Mouse (Mus musculus) liver, adult 2 months (tissue): ENCODE results near the gene Xcr1. TPM values are rescaled to one million over a fixed set of nuclear protein-coding genes. Genes with fewer than 3 reads are reported as not detected.

Experiments used
- DNase-seq: peaks from one replicate; pipeline ENCODE4 v3.0.0-alpha.2; 2011; ENCODE audit warnings: low read depth, low spot score; ENCODE audit errors: extremely low read depth
- H3K27ac ChIP-seq: fragments of 200-500 bp; replicated peaks from 2 replicates; pipeline ENCODE4 v1.5.1; 2012; ENCODE audit warnings: low read depth, mild to moderate bottlenecking, control low read depth, inconsistent platforms, low read length; ENCODE audit not compliant: insufficient read depth
- H3K27me3 ChIP-seq: fragments of 200-500 bp; 2 replicates; pipeline ENCODE4 v1.6.1; 2012; ENCODE audit warnings: mild to moderate bottlenecking, moderate library complexity, low read length, inconsistent platforms; ENCODE audit not compliant: control insufficient read depth, insufficient read depth
- H3K36me3 ChIP-seq: fragments of 200-500 bp; 2 replicates; pipeline ENCODE4 v1.6.1; 2012; ENCODE audit warnings: low read length, inconsistent platforms; ENCODE audit not compliant: control insufficient read depth, insufficient read depth
- H3K4me1 ChIP-seq: fragments of 200-500 bp; 2 replicates; pipeline ENCODE4 v1.6.1; 2011; ENCODE audit warnings: low read length; ENCODE audit not compliant: control insufficient read depth, insufficient read depth
- H3K4me3 ChIP-seq: fragments of 200-500 bp; 2 replicates; pipeline ENCODE4 v1.5.1; 2011; ENCODE audit warnings: low read depth, mild to moderate bottlenecking, control low read depth, low read length, moderate library complexity; ENCODE audit not compliant: insufficient read depth
- H3K79me2 ChIP-seq: fragments of 200-500 bp; 2 replicates; pipeline ENCODE4 v1.6.1; 2012; ENCODE audit warnings: inconsistent platforms, mild to moderate bottlenecking, low read length, moderate library complexity; ENCODE audit not compliant: control insufficient read depth, insufficient read depth
- H3K9ac ChIP-seq: fragments of 200-500 bp; 2 replicates; pipeline ENCODE4 v1.6.1; 2012; ENCODE audit warnings: low read depth, mild to moderate bottlenecking, control low read depth, inconsistent platforms, low read length
- CTCF ChIP-seq: fragments of 200-500 bp; IDR thresholded peaks from 2 replicates; pipeline ENCODE4 v1.5.1; 2011; ENCODE audit warnings: low read depth, low read length, control low read depth
- POLR2A ChIP-seq: fragments of 200-500 bp; IDR thresholded peaks from 2 replicates; pipeline ENCODE4 v1.6.1; 2011; ENCODE audit warnings: low read length, control low read depth; ENCODE audit not compliant: insufficient read depth; ENCODE audit errors: extremely low read depth
- WGBS: fragments of 180-500 bp; shearing (Covaris S2); methylation state at CpG from one replicate; pipeline ENCODE4 v1.1.7; 2018; 5-methylcytosine and 5-hydroxymethylcytosine counted together
- polyA plus RNA-seq: library from polyadenylated mRNA; depleted of rRNA; stranded (reverse); fragments of >200 nt; gene quantifications from 2 replicates; pipeline ENCODE4 v1.2.3, GENCODE M21; 2012; rRNA removed
- total RNA-seq: library from RNA; depleted of rRNA; stranded (reverse); fragments of >200 nt; gene quantifications from 2 replicates; pipeline ENCODE4 v1.2.3, GENCODE M21; 2014; rRNA removed

Gene Xcr1
- total and polyA plus RNA-seq, 2 experiments: 0.18 to 0.22 TPM

DNA sequence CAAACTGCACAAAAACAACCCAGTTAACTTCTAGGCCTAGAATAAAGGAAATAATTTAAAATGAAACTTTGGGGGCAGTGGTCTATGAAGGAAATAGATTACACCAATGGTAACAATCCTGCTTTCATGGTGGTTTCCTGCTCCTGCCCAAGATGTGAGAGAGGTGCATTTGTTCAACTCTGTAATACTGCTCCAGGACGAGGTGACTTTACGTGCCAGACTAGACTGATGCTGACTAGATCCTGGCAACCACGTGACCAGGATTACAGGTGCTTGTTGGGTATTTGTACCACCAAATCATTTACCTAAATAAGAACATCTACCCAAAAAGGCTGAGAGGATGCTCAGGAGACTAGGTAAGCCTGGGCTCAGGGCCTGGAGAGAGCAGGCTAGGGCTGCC is 50.0 kb downstream of the Xcr1 start:
- Histone ChIP-seq H3K9ac (no peak overlapping the region), H3K79me2 (no peaks in the 10 kb centered on the region), H3K36me3 (peaks cover 68% of the 10 kb centered on the region), H3K27ac (no peak overlapping the region), H3K27me3 (no peaks in the 10 kb centered on the region), H3K4me1 (peaks cover 8% of the 10 kb centered on the region), H3K4me3 (no peak overlapping the region)
- DNase-seq: no peak
- WGBS: 97% methylated on average over 3 of the region's 3 CpGs
- TF ChIP-seq CTCF: no peak
- TF ChIP-seq POLR2A: no peak

DNA sequence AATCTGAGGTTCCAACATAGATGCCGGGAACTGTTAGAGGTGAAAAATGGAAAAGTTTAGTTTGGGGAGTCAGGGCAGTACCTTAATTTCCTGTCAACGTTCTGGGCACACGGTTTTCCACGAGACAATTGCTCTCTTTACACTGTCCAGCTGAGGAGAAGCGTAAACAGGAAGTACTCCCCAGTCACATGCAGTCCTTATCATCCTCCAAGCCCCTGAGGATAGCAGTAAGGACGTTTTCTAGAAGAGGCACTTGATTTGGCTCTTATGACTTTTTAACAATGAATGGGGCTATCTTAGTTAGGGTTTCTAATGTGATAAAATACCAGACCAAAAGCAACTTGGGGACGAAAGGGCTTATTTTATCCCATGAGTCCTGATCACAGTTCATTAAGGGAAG is 53.2 kb downstream of the Xcr1 start:
- no peaks in the 10 kb centered on the region for H3K79me2 ChIP-seq
- H3K36me3 ChIP-seq: peaks cover 51% of the 10 kb centered on the region
- H3K4me1 ChIP-seq: no peaks in the 10 kb centered on the region
- peak; percentile 31 for DNase-seq
- H3K27me3 ChIP-seq: no peaks in the 10 kb centered on the region
- 65% methylated on average over 7 of the region's 7 CpGs for WGBS
- no peak overlapping the region for H3K9ac ChIP-seq
- H3K27ac ChIP-seq: peak overlapping the region; percentile 19; the same call in 1 of the 2 replicates
- no peak overlapping the region for H3K4me3 ChIP-seq
- no peak for TF ChIP-seq POLR2A
- TF ChIP-seq CTCF: no peak

DNA sequence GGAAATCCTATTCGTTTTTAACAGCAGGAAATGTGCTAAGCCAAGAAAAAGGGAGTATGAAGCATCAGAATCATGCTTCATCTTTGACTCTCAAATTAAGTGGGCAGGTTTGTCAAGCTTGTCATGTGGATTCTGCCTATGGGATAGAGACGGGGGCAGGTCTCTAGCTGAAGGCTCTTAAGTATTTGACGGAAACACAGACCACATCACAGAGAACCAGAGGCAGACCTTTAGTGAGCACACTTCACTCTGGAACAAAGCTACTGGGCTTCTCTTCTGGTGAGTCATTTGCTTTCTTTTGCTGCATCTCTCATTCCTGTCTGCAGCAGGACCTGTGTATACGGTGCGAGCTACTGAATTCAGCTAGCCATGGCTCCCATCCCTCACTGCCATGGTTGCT is 55.6 kb downstream of the Xcr1 start, which contains the start of gene Cxcr6:
TSS of gene Cxcr6 (plus strand) at position 209 of the 400 bp plus-strand sequence.
- H3K36me3 ChIP-seq: peaks cover 41% of the 10 kb centered on the region

DNA sequence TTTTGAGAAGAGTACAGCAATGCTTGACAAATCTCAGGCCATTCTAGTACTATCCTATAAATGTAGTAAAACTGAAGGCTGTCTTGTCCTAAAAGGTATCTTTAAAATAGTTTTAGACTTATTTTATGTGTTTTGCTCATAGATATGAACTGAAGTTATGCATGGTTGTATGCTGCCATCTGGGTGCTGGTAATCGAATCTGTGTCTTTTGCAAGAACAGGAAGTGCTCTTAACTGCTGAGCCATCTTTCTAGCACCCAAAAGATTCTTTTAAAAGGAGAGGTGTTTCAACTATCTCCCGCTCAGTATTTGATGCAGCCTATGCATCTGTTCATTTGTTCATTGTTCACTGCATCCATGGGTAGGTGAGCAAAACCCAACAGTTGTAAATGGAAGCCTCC is 56.6 kb downstream of the Xcr1 start:
- Histone ChIP-seq H3K9ac (no peak overlapping the region), H3K27me3 (no peaks in the 10 kb centered on the region), H3K79me2 (no peaks in the 10 kb centered on the region), H3K27ac (no peak overlapping the region), H3K4me1 (peaks cover 1% of the 10 kb centered on the region; the same call in 1 of the 2 replicates), H3K36me3 (peaks cover 39% of the 10 kb centered on the region), H3K4me3 (no peak overlapping the region)
- DNase-seq: no peak
- WGBS: 88% methylated on average over 2 of the region's 2 CpGs
- TF ChIP-seq CTCF: no peak
- TF ChIP-seq POLR2A: no peak

More for the DNA sequence above, 55.6 kb downstream of the Xcr1 start, which contains the start of gene Cxcr6:
- TF ChIP-seq POLR2A (no peak), CTCF (no peak)
- Histone ChIP-seq H3K79me2 (no peaks in the 10 kb centered on the region), H3K27ac (no peak within 1 kb of the TSS), H3K4me3 (no peak within 1 kb of the TSS), H3K4me1 (peaks cover 1% of the 10 kb centered on the region; the same call in 1 of the 2 replicates), H3K27me3 (no peaks in the 10 kb centered on the region), H3K9ac (no peak within 1 kb of the TSS)
- no peak for DNase-seq
- WGBS: 96% methylated on average over 5 of the region's 5 CpGs

DNA sequence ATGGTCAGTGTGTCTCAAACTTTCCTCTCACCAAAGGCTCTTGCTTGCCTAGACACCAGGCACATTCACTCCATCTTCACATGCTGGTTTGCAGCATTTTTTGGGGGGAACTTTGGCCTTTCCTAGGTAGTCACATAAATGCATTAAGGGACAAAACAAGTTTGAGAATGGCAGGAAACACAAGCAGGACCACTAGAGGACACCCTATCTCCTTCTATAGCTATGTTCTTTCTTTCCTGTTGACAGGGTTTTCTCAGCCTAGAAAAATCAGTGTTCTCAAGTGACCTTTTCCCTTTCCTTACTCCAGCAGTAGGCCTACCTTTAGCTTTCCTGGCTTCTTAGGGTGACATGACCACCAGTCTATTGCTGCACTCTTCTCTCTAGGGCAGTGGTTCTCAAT is 58.9 kb downstream of the Xcr1 start:
- TF ChIP-seq CTCF (peak; percentile 25; the same call in 1 of the 2 replicates), POLR2A (no peak)
- peaks cover 43% of the 10 kb centered on the region for H3K36me3 ChIP-seq

DNA sequence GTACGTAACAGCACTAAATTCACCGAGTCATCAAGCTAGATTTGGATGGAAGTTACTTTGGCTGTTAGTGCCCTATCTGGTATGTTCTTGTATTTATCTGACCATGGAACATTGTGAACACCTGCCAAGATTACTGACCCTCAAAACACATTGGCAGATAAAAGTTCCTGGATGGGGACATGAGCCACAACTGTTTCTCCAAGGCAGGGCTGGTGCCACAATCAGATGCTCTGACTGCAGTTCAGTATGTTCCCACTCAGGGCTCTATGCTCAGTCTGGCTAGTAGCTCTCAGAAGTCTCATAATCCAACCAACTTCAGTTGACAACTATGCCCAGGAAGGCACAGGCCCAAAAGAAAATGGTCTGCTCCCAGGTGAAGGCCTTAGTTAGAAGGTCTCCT is 59.4 kb downstream of the Xcr1 start:
- Histone ChIP-seq H3K4me1 (peaks cover 1% of the 10 kb centered on the region; the same call in 1 of the 2 replicates), H3K79me2 (no peaks in the 10 kb centered on the region), H3K4me3 (no peak overlapping the region), H3K27ac (no peak overlapping the region), H3K9ac (no peak overlapping the region), H3K27me3 (no peaks in the 10 kb centered on the region), H3K36me3 (peaks cover 45% of the 10 kb centered on the region)
- 88% methylated on average over 2 of the region's 2 CpGs for WGBS
- TF ChIP-seq POLR2A (no peak), CTCF (no peak)
- DNase-seq: no peak

More for the DNA sequence above, 58.9 kb downstream of the Xcr1 start:
- no peak overlapping the region for H3K9ac ChIP-seq
- H3K27ac ChIP-seq: no peak overlapping the region
- DNase-seq: no peak
- no peak overlapping the region for H3K4me3 ChIP-seq
- peaks cover 1% of the 10 kb centered on the region; the same call in 1 of the 2 replicates for H3K4me1 ChIP-seq
- H3K79me2 ChIP-seq: no peaks in the 10 kb centered on the region
- H3K27me3 ChIP-seq: no peaks in the 10 kb centered on the region

Other genes with a start within 250 kb of the Xcr1 start
- 0.07 TPM in 1 of 2 replicates, not detected in the other for gene Slc6a20b, start 229.5 kb downstream of the Xcr1 start, total RNA-seq
- gene Slc6a20b, start 229.5 kb downstream of the Xcr1 start, polyA plus RNA-seq: not detected in 2 replicates
- 0.18 and 0.20 TPM in 2 replicates for gene Ccr9, start 183.6 kb downstream of the Xcr1 start, total RNA-seq
- 0.21 and 0.22 TPM in 2 replicates for gene Ccr9, start 183.6 kb downstream of the Xcr1 start, polyA plus RNA-seq
- gene Slc6a20a, start 183.1 kb downstream of the Xcr1 start, total RNA-seq: not detected in 2 replicates
- gene Slc6a20a, start 183.1 kb downstream of the Xcr1 start, polyA plus RNA-seq: not detected in 2 replicates
- gene Lztfl1, start 144.3 kb downstream of the Xcr1 start, total RNA-seq: 6.5 and 9.7 TPM in 2 replicates
- gene Lztfl1, start 144.3 kb downstream of the Xcr1 start, polyA plus RNA-seq: 0.80 and 1.8 TPM in 2 replicates
- gene Cxcr6, start 55.6 kb downstream of the Xcr1 start, total RNA-seq: 1.0 and 1.3 TPM in 2 replicates
- gene Cxcr6, start 55.6 kb downstream of the Xcr1 start, polyA plus RNA-seq: 0.70 and 0.76 TPM in 2 replicates
- 21.2 and 22.9 TPM in 2 replicates for gene Fyco1, start 10.1 kb downstream of the Xcr1 start, total RNA-seq
- gene Fyco1, start 10.1 kb downstream of the Xcr1 start, polyA plus RNA-seq: 5.9 and 6.6 TPM in 2 replicates
- gene Ccr1, start 106.7 kb upstream of the Xcr1 start, total RNA-seq: under 0.01 and 0.20 TPM in 2 replicates
- 0.04 TPM in 1 of 2 replicates, not detected in the other for gene Ccr1, start 106.7 kb upstream of the Xcr1 start, polyA plus RNA-seq
- not detected in 2 replicates for gene Ccr1l1, start 116.4 kb upstream of the Xcr1 start, total RNA-seq
- gene Ccr1l1, start 116.4 kb upstream of the Xcr1 start, polyA plus RNA-seq: 0.12 TPM in 1 of 2 replicates, not detected in the other
- gene Ccr3, start 159.9 kb upstream of the Xcr1 start, total RNA-seq: 0.13 and 0.18 TPM in 2 replicates
- 0.04 and 0.17 TPM in 2 replicates for gene Ccr3, start 159.9 kb upstream of the Xcr1 start, polyA plus RNA-seq
- 1.2 and 1.7 TPM in 2 replicates for gene Ccr2, start 239.9 kb upstream of the Xcr1 start, total RNA-seq
- gene Ccr2, start 239.9 kb upstream of the Xcr1 start, polyA plus RNA-seq: 0.40 and 0.43 TPM in 2 replicates